Mouse (Mus musculus) layer of hippocampus, adult 18-20 months (tissue): Measurements from ENCODE around the gene Fdxacb1. TPM values are rescaled to one million over a fixed set of nuclear protein-coding genes. Genes with fewer than 3 reads are reported as not detected.

Experiments
- DNase-seq, 2 experiments: peaks; one replicate each; pipeline ENCODE4 v3.0.0; 2022; ENCODE audit warnings: low spot score in 2 of 2
- long read RNA-seq: library from polyadenylated mRNA; stranded (forward); transcript quantifications from one replicate; pipeline ENCODE4 v2.0.0, GENCODE M21; 2021
- total RNA-seq, 2 experiments: library from RNA; stranded (reverse); gene quantifications; 2 replicates each; pipeline ENCODE4 v1.2.3; 2021

Fdxacb1 gene
- 1 to 10 TPM; 5.2 to 5.9 TPM for total RNA-seq
- long read RNA-seq, partial matches to known transcripts, result 1 of 9 reads
- long read RNA-seq, other reads (novel, unspliced or antisense), result 1 of 9 reads

GRCm38 (mm10) chr9:50768107-50769002 lies at the start of gene Fdxacb1:
Fdxacb1 (plus strand) TSS chr9:50768236.
- peak; percentile 97 to 100 for DNase-seq

- DNase-seq, result no peak
These were observed 49.2 kb upstream of the Fdxacb1 start for GRCm38 (mm10) chr9:50718878-50719277.

DNA sequence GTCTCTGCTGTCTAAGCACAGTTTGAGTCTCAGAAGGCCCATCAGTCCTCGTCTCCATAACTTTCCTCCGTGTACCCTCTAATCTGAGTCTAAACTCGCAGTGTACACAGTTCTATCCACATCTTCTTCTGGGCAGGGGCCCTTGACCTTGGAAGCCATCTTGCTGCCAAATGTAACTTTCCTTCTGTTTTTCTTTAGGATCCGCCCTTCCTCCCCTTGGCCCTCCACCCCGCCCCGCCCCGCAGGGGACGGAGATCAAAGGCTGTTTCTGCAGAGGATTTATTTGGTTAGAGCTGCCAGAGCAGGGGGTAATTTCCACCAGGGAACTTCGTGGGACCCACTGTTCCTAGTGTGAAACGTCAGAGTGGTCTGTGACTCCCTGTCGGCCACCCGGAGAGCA lies 47.0 kb upstream of the Fdxacb1 start:
- DNase-seq, result no peak

DNA sequence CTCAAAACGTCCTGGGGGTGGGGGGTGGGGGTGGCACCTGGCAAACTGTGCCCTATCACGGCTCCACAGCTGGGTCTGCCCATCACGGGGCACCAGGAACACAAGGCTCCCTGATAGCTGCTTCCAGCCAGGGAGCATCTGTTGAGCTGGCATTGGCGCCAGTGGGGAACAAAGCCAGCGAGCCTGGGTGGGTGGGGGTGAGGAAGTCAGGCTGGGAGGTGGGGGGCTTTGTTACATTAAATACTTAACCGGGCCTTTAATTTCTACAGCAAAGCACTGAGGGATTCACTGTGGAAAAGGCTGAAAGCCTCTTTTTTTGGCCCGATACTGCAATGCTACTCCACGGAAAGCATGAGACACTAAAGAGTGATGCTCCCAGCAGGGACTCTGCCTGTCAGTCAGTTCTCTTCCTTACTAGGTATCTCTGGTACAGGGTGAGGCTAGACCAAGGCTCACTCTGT lies 45.6 kb upstream of the Fdxacb1 start:
- no peak for DNase-seq

- peak; percentile 79 to 84 for DNase-seq
These were observed 44.6 kb upstream of the Fdxacb1 start for GRCm38 (mm10) chr9:50723406-50723805.

DNA sequence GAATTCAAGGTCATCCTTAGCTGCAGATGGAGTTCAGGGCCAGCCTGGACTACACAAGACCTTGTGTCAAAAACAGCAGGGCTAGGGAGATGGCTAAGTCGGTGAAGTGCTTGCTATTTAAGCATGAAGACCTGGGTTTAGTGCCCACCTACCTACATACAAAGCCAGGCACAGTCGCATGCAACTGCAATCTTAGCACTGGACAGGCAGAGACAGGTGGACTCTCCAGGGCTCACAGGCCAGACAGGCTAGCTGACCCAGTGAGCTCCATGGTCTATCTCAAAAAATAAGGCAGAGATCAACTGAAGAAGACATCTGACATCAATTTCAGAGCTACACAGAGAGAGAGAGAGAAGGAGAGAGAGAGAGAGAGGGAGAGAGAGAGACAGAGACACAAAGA lies 43.9 kb upstream of the Fdxacb1 start:
- DNase-seq, result no peak

DNA sequence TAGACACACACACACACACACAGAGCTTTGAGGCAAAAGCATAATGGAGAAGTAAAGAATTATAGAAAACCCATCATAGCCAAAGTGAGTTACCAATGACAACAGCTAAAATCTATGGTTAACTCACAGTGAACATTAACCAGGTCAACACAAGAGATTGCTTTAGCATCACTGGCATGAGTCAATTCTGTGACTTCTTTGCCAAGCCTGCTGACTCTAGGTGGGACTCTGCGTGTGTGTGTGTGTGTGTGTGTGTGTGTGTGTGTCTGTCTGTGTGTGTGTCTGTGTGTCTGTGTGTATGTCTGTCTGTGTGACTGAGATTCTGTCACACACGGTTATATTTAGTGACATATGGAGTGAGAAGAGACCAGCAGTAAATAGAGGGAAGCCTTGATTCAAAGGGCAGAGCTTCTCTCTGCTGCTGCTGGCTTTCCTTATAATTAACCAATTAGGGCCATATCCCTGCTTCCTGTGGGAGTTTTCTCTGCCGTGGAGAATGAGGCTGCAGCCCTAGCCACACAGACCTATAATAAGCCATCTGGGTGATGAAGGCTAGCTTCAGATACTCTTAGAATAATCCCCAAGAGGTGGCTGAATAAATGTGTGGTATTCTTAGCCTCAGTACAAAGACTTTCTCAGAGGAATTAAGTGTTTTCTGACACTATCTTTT lies 43.2 kb upstream of the Fdxacb1 start:
- no peak for DNase-seq

- DNase-seq, result no peak
These were observed 42.0 kb upstream of the Fdxacb1 start for GRCm38 (mm10) chr9:50725921-50726590.

- DNase-seq, result peak; percentile 39 to 54
These were observed 40.7 kb upstream of the Fdxacb1 start for GRCm38 (mm10) chr9:50727171-50727924.

GRCm38 (mm10) chr9:50727925-50728651 lies 39.9 kb upstream of the Fdxacb1 start:
- peak; percentile 86 to 89 for DNase-seq

DNA sequence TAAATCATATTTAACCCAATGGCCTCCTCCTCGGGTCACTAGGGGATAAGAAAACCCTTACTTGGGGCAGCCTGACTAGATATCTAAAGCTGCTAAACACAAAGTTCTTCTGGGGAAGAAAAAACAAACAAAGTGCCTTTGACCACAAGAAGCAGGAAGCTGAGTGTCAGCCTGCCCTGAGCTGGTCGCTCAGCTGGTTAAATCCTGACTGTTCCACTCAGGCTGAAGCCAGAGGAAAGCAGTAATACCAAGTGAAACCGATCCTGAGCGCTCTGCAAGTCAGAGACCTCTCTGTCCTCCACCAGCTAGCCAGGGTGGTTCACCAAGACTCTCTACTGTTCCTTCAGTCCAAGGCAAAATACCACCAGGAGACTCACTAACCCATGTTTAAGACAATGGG lies 38.4 kb upstream of the Fdxacb1 start:
- no peak for DNase-seq

DNA sequence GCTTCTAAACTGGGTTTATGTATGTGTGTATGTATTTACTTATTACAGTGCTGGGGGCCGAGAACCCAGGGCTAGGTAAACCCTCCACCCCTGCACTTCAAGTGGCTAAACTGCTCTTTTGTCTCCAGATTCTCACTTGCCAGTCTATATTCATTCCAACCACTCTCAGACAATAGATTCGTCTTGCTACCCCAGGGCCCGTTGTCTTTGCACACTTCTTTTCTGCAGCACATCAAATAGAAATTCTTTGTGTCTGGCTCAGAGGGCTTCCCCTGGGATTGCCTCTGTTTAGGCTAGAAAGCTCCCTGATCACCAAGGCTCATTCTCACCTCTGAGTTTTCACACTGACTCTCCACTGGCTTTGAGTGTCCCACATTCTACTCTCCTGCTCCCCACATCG lies 35.5 kb upstream of the Fdxacb1 start:
- no peak for DNase-seq

DNA sequence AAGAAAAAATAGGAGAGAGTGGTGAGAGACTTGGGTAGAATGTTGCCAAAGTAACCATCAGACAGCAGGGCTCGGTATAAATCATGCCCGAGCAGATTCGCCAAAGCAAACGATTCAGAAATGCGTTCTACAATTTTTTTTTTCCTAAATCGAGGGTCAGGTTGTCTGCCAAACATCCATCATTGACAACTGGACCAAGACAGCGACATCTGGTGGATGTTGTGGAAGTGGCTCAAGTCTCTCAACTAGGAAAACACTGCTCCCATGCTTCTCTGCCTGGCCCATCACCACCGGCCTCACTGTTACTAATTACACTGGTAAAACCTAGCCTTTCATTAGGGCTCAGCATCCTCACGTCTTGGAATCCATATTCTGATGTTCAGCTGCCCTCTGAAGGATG lies 33.0 kb upstream of the Fdxacb1 start:
- DNase-seq, result peak; percentile 44 to 85

DNA sequence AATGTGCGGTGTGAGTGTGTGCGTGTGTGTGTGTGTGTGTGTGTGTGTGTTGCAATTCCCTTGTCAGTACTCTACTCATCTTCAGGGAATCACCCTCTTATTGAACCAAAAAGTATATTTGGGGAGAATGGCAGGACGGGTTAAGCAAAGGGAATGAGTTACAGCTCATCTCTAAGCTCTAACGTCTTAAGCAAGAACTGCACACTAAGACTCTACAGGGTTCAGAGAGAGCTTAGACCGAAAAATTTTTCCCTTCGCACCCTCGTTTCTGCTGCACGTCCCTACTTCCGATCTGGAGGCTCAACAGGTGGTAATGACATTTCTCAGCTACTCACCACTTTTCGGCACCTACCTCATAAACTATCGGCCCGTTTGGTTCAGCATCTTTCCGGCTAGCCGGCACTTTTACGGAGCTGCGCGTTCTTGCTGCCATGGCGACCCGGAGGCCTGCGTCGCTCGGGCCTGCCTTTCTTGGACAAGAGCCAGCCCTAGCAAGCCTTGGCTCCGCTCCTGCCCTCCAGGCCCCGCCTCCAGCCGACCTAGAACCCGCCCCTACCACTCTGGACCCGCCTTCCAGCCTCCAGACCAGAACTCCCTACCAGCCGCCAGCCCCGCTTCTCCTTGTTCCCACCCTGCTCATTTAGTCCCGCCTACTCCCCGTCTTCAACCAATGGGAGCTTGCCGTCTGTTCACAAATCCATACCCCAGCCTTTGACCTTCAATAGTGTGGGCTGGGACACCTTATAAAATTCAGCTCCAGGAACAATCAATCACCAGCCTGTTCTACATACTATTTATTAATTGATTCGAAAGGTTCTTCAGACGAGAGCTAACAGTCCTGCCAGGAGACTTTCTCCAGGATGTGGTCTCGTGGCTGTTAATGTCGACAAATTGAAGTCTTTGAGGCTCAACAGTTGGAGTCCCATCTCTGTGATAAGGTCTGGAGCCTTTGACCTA lies 28.8 kb upstream of the Fdxacb1 start, which contains the start of gene Dixdc1:
Dixdc1 (minus strand) TSS at position 604 of the 957 bp plus-strand sequence.
- DNase-seq, result peak; percentile 91 to 95

GRCm38 (mm10) chr9:50740867-50741784 lies 26.9 kb upstream of the Fdxacb1 start:
- DNase-seq, result no peak

GRCm38 (mm10) chr9:50742261-50742660 lies 25.8 kb upstream of the Fdxacb1 start:
- DNase-seq, result no peak

DNA sequence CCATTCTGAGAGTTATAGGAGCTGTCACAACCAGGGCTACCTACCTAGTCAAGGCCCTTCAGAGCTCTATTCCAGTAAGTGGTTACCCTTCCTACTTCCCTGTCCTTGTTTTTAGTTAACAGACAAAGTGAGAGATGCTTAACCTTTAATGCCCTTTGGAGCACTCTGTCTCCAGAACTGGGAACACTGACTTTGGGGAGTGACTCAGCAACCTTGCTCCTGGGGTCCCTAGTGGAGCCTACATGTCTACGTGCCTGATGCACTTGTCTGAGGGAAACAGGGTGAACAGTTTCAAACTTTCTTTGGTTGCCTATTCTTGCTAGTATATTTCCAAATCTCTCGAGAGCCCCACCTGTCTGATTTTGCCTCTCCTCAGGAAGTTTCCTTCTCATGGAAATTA lies 25.3 kb upstream of the Fdxacb1 start:
- no peak for DNase-seq

- no peak for DNase-seq
These were observed 22.2 kb upstream of the Fdxacb1 start for GRCm38 (mm10) chr9:50745806-50746205.
